Mouse (Mus musculus): ENCODE data around the gene Abhd5. TPM values are rescaled to one million over a fixed set of nuclear protein-coding genes. Genes with fewer than 3 reads are reported as not detected.

The Abhd5 gene
- 21.2 to 28.9 TPM (median 27.1 TPM) in 4 replicates for total RNA-seq (2023)

GRCm38 (mm10) chr9:122351303-122352024 lies at the start of gene Abhd5:
Gene Abhd5 (plus strand): TSS chr9:122351608.

Other genes with a start within 250 kb of the Abhd5 start
- gene Snrk, start 234.3 kb upstream of the Abhd5 start, total RNA-seq (2023) = 68.6 to 77.2 TPM (median 74.4 TPM) in 4 replicates
- gene Ano10, start 57.2 kb upstream of the Abhd5 start, total RNA-seq (2023) = 17.2 to 23.7 TPM (median 23.4 TPM) in 4 replicates